Mouse (Mus musculus) forelimb bud, embryonic 11.5 days (tissue): Measurements from ENCODE around the gene 1700023F06Rik.
"Not testable (repeated sequence)": the region's sequence is repeated elsewhere in the genome, so short reads cannot be mapped to it uniquely, and the experiment has no call there.

ENCODE experiments used
- DNase-seq: peaks from one replicate; pipeline ENCODE4 v3.0.0-alpha.2; 2012; ENCODE audit warnings: low read depth, low spot score

1700023F06Rik gene

DNA sequence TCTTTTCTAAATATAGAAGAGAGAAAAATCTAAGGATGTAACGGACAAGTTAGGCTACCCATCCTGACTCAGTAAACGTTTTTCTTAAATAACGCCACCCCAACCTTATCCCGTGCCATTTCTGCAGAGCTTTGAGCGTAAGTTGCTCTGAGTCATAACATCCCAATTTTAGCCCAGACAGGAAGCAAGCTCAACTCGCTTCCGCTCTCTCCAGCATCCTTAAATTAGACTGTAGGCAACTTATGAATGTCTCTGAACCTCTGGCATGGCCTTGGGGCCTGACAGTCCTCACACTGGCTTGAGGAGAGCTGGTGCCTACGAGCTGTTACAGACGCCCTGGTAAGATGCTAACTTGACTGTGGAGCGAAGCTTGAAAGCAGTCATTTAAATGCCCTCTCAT is 15.1 kb upstream of the 1700023F06Rik start:
- DNase-seq = no peak

DNA sequence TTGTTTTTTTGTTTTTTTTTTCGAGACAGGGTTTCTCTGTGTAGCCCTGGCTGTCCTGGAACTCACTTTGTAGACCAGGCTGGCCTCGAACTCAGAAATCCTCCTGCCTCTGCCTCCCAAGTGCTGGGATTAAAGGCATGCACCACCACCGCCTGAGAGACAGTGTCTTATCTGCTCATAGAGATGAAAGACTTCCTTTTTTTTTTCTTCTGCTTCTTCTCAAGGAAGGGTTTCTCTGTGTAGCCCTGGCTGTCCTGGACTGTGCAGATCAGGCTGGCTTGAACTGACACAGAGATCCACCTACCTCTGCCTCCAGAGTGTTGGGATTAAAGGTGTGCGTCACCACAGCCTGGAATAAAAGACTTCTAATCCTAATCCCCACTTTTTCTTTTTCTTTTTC is 14.4 kb upstream of the 1700023F06Rik start:
- DNase-seq = not testable (repeated sequence)

GRCm38 (mm10) chr11:103221437-103221836 is 13.1 kb upstream of the 1700023F06Rik start:
- DNase-seq = no peak

GRCm38 (mm10) chr11:103219995-103220394 is 11.6 kb upstream of the 1700023F06Rik start:
- DNase-seq = no peak

GRCm38 (mm10) chr11:103219259-103219658 is 10.9 kb upstream of the 1700023F06Rik start:
- no peak for DNase-seq

DNA sequence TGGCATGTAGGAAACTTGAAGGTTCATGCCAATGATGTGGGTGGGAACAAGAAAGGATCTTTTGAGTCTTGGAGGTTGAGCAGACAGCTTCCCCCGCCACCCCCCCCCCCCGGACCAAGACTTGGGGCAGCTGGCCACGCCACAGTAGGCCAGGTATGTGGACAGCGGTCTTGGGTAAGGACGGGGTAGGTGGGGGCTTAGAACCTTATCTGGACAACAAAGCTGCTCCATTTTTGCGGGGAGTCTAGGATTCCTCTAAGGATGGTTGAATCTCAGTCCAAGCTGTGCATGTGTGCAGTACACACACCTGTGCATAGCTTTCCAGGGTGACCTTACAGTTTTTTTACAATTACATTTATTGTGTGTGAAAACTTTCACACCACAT is 10.2 kb upstream of the 1700023F06Rik start:
- no peak for DNase-seq

DNA sequence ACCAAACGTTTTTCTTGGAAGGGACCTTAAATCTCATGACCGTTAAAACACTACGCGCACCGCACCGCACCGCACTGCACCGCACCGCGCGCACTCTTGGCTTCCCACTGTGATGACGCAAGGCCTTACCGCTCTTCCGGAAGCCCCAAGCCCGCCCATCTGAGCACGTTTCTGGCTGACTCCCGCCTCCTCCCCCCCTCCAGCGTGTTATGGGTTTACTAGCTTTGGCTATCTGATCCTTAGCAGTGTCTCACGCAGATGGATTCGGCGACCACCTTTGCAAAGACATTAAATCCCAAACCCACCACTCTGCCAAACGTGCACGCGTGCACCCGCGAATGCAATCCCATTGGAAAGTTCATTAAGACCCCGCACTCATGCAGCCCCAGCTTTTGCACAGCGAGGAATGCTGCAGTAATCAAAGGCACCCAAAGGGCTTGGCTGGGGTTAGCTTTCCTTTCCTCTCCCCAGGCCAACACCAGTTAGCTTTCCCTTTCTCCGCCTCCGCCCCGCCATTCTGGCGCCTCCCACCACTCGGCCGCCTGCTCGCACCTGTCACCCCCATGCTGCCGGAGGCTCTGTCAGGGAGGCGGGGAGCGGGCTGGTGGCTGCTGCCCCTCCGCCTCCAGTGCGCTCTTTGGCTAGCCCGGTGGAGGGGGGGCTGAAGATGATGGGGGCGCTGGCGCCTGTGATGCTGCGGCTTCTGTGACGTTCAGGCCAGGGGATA is 9.6 kb upstream of the 1700023F06Rik start, which contains the start of gene Spata32:
Gene Spata32 (minus strand): TSS at position 643 of the 727 bp plus-strand sequence.
- DNase-seq = peak; percentile 45

GRCm38 (mm10) chr11:103215355-103215754 is 7.0 kb upstream of the 1700023F06Rik start:
- no peak for DNase-seq

DNA sequence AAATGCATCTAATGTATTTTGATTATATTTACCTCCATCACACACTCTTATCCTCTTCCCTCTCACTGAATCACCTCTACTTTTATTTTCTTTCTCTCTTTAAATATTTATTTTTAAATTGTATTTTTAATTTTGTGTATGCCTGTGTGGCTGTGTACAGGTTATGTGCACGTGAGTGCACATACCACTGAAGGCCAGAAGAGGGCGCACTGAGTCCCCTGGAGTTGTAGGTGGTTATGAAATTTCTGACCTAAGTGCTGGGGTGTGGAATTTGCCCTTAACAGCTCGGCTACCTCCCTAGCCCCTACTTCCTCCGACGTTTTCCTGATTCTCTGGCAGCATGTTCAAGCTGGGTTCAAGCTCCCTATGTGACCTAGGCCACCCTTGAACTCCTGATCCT is 5.4 kb upstream of the 1700023F06Rik start:
- no peak for DNase-seq

GRCm38 (mm10) chr11:103210291-103210690 is 1.9 kb upstream of the 1700023F06Rik start:
- DNase-seq = no peak

- no peak for DNase-seq
These were observed 2.2 kb downstream of the 1700023F06Rik start for GRCm38 (mm10) chr11:103206203-103206602.

DNA sequence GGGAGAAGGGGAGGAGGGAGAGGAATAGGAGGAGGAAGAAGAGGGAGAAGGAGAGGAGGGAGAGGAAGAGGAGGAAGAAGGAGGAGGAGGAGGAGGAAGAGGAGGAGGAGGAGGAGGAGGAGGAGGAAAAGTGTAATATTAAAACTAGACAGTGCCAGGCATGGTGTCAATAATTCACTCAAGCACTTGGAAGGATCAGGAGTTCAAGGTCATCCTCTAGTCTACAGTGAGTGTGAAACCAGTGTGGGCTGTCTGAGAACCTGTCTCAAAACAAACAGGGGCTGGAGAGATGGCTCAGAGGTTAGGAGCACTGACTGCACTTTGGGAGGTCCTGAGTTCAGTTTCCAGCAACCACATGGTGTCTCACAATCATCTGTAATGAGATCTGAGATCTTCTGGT is 6.0 kb downstream of the 1700023F06Rik start:
- DNase-seq = no peak

DNA sequence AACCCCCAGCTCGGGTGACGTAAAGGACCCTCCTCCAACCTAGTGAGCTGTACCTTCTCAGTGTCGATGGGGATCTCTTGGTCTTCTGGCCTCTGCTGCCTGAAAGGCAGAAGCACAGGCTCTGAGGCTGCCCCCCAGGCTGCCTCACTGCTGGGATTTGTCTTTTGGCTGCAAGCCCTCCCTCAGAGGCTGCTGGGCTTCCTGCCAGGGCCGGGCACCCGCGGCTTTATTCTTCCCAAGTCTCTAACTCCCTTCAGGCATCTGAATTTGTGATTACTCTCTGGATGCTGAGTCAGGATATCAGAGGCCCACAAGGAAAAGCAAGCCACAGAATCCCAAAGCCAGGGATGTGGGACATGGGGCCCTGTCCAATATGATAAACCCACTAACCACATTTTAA is 6.7 kb downstream of the 1700023F06Rik start:
- no peak for DNase-seq

- DNase-seq = no peak
These were observed 9.2 kb downstream of the 1700023F06Rik start for GRCm38 (mm10) chr11:103198911-103199803.

DNA sequence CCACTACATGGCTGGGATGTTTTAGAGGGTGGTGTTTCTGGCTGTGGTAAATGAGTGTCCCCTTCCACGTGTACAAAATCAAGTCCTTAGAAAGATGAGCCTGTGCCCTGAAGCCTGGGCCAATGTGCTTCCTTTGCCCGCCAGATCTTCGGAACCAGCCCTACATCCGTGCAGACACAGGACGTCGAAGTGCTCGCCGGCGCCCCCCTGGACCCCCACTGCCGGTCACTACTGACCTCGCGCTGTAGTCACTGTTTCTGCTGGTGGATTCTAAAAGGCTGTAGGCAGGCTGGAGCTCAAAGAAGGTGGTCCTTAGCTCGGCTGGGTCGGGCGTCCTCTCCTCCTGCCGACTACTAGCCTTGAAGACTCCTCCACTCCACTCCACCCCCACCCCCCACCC is 10.0 kb downstream of the 1700023F06Rik start:
- DNase-seq = no peak

DNA sequence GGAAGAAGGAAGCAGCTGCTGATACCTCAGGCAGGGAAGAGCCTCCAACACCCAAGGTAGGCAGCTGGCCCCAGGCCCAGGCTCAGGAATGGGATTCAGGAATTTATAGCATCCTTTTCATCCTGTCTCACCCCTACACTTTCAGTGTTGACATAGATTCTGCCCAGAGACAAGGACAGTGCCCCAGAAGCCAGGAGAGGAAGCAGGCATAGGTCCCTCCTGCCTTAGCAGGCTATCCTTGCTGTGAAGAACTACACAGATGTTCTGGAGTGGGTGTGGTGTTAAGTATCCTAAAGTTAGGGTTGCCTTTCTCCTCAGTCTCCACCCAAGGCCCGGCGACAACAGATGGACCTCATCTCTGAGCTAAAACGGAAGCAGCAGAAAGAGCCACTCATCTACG is 11.0 kb downstream of the 1700023F06Rik start:
- DNase-seq = no peak

- no peak for DNase-seq
These were observed 12.7 kb downstream of the 1700023F06Rik start for GRCm38 (mm10) chr11:103195656-103196055.

DNA sequence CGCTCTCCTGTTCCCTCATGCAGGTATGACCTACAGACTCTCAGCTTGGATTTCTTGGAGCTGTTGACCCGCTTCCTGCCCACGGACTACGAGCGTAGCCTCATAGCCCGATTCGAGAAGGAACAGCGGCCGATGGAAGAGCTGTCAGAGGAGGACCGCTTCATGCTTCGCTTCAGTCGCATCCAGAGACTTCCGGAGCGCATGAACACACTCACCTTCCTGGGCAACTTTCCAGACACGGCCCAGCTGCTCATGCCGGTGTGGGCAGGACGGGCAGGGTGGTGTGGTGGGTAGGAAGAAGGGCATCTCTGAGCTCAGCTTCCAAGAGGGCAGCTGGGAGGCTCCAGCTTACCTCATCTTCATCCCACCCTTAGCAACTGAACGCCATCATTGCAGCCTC is 13.1 kb downstream of the 1700023F06Rik start:
- no peak for DNase-seq

GRCm38 (mm10) chr11:103193825-103194168 is 14.6 kb downstream of the 1700023F06Rik start:
- no peak for DNase-seq

DNA sequence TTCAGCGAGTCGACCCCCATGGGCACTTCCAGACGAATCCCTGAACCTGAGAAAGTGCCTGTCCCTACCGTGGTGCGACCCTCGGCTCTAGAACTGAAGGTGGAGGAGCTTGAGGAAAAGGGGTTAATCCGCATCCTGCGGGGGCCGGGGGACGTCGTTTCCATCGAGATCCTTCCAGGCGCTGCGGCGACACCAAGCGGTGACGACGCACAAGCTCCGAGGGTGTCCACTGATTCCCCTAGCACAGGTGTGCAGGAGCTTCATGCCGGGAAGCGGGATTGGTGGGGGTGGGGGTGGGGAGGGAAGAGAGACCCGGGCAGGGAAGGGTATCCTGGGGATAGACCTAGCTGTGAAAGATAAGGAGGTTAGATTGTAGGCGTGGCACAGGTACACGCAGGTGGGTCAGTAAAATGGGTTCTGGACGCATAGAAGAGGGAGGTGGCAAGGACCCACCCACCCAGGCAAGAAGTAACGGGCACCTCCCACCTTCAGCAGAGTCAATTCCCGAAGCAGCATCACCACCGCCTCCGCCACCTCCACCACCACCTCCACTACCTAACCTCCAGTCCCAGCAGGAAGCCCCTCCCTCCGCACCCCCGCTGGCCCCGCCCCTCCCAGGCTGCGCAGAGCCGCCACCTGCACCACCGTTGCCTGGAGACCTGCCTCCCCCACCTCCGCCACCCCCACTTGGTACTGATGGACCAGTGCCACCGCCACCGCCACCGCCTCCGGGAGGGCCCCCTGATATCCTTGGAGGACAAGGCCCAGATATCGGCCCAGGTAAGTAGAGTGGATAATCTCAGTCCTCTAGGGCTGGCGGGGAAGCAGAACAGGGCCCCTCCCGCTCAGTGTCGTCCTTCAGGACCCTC is 15.2 kb downstream of the 1700023F06Rik start:
- peak; percentile 23 for DNase-seq

DNA sequence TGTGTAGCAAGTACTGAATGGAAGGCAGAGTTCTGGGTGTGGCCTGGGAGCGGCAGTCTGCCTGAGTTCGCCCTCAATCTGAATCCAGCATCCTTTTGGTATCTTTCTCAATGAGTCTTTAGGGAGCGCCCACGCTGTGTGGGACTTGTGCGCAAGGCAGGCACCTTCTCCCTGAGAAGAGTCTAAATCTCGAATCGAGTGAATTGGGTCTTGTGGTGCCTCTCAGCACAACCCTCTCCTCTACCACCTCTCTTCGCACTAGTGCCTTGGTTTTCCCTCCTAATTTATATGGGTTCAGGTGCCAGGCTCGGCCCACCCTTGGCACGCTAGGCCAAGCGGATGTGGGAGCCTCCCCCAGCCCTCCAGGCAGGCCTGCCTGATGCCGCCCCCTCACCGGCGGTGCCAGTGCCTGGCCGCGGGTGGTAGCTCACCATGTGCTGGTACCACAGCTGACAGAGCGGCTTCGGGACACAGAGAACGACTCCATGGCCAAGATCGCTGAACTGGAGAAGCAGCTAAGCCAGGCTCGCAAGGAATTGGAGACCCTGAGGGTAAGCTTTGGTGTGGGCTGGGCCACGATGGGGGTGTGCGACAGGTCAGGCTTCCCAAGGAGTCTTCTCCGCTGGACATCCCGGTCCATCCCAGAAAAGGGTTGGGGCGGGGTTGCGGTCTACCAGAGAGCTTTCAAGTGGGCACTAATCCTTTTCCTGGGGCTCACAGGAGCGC is 16.0 kb downstream of the 1700023F06Rik start:
- no peak for DNase-seq
